Mouse (Mus musculus) spleen, adult 2 months (tissue): ENCODE data around the gene Rhcg.

Experiments used
- CTCF ChIP-seq: fragments of 200-500 bp; IDR thresholded peaks from 2 replicates; pipeline ENCODE4 v1.5.1; 2011; ENCODE audit warnings: mild to moderate bottlenecking, inconsistent platforms; ENCODE audit not compliant: insufficient read depth, insufficient read length, insufficient replicate concordance; ENCODE audit errors: extremely low read depth
- POLR2A ChIP-seq: fragments of 200-500 bp; IDR thresholded peaks from 2 replicates; pipeline ENCODE4 v1.6.1; 2011; ENCODE audit warnings: low read depth, low read length, inconsistent platforms

GRCm38 (mm10) chr7:79617418-79617817 lies at the start of gene Rhcg:
- TF ChIP-seq CTCF (no peak), POLR2A (no peak)
